Mouse (Mus musculus) fibroblast of lung, adult 2 months (primary cell): ENCODE measurements around the gene Nfu1.
A peak's percentile ranks its signal among the peaks of the same experiment; 100 is the strongest.
"Not testable (repeated sequence)": the region's sequence is repeated elsewhere in the genome, so short reads cannot be mapped to it uniquely, and the experiment has no call there.

ENCODE experiments used
- DNase-seq: peaks from one replicate; pipeline ENCODE4 v3.0.0-alpha.2; 2011; ENCODE audit warnings: low read depth

Nfu1 gene

DNA sequence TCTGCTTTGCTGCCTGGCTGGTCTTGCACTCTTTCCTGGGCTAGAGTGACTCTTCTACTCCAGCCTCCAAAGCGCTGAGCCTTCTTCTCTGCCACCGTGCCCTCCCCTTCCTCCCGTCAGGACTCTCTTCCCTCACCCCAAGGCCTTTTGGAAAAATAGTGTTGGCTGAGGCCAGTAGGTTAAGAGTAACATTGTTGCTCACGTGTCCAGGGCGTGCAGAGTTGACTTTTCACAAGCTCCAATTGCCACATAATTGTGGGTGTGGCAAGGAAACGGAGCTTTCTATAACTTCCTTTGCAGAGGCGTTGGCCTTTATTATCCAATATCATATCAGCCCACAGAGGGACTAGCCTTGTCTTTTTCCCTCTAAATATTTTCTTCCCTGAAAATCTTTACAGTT is 17.9 kb downstream of the Nfu1 start:
- DNase-seq = no peak

DNA sequence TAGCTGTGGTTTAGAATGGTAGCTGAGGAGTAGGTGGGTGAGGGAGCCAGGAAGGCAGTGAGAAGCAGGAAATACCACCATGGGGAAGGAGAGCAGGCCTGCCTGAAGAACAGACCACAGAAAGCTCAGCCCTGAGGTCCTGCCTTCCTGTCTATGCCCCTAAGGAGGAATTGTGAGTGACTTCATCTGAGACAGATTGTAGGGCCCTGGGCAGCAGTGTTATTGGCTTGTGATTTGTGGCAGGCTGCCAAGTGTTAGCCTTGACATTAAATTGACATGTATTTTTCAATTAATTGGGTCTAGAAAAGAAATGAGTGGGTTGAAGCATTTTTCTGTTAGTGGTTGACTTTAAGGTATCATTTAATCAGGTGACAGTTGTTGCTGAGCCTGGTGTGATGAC is 19.8 kb downstream of the Nfu1 start:
- DNase-seq = no peak

DNA sequence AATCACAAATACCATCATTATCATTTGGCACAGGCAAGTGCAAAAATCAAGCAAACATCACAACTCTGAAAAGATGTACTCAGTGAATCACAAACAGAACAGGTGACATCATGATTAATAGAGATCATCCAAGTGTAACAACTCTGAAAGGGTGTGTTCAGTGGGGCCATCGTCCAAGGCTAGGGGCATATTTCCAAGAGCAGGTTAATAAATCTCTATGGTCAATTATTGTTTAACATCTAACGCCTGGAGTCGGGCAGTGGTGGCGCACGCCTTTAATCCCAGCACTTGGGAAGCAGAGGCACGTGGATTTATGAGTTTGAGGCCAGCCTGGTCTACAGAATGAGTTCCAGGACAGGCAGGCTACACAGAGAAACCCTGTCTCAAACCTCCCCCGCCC is 22.3 kb downstream of the Nfu1 start:
- DNase-seq = not testable (repeated sequence)

DNA sequence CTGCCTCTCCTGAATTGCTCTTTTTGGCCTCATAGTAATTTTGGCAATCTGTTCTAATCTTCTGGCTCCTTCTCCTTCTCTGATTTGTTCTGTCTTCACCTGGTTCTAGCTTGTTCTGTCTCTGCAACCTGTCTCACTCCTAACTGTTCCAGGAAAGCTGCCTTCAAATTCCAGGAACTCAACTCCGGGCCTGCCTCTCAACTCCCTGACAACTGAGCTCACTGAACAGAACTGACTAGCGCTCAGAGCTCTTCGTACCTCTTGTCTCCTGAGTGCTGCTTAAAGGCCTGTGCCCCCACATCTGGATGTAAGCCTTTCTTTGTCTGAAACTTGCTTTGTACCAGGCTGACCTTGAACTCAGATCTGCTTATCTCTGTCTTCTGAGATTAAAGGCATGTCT is 23.4 kb downstream of the Nfu1 start:
- DNase-seq = no peak

DNA sequence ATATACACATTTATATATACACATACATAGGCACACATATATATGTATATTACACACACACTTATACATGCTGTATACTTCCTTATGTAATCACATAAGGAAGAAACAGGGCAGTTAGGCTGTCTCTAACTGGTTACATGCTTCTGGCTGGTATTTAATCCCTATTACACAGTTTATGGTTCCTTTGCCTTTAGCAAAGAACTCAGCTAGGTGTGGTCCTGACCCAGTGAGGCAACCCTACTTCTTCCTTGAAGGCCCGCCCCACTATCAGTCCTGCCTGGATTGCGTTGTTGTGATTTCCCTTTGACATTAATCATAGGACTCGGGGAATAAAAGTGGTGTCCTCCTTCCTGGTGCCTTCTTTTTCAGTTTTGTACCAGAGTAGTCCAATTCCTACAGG is 25.4 kb downstream of the Nfu1 start:
- DNase-seq = no peak

DNA sequence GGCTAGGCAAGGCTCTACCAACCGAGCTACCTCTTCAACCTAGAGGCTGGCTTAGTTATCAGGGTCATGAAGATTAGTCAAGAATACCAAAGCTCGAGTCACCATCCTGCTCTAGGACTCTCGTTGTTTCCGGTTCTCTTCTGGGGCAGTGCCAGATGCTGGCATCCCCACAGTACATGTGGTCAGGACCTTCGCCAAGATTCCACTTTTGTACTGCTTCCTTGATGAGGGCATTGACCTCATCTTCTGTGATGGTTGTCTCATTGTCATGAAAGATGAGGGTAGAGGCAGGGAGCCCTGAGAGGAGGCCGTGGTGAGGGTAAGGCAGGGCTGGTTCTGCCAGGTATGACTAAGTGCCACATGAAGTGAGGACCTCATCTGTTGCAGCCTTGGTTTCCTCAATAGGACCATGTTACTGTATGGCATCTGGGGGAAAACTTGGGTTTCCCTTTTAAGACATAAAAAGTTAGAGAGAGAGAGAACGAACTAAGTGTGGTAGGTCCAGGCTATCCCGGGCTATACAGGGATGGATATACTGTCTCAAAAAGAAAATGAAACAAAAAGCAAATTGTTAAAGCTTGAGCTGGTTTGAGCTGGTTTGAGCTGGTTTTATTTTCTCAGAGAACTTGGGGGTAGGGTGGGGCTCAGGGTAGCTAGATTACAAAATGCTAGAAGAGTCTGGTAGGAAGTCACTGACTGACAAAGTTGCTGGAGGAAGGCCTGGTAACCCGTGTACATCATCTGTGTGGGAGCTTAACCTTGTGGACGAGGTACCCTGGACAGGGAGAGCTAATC is 29.0 kb downstream of the Nfu1 start:
- no peak for DNase-seq

DNA sequence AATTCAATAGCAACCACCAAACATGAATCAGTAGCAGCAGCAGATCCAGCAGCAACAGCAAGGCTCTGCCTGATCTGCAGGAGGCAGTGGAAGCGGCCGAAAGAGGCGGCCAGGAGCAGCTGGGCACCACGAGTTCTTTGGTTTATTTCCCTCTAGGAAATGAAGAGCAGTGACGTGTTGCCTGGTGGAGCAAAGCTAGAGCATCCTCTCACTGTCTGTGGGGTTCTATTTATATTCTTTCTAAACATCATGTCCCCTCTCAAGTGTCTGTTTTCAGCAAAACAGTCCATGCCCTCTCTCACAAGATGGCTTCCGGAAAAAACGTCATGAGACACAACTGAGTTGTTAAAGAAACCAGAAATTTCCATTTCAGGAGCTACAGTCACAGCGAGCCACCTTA is 30.1 kb downstream of the Nfu1 start:
- DNase-seq = no peak

DNA sequence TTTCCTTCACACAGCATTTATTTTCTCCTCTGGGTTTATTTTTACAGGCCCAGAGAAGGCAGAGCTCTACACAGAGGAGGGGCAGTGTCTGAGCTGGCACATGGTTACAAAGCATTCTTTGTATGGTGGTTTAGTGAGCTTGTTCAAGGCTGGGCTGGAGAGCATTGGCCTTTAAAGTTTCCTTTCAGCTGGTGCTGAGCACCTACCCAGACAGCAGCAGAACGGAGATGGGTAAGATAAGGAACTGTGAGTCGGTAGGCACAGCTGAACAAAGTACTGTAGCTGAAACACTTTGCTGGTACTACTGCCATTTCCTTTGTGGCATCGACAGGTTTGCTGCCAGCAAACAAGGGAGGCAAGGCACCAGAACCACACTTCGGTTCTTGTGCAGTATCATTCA is 31.9 kb downstream of the Nfu1 start:
- peak; percentile 65 for DNase-seq

DNA sequence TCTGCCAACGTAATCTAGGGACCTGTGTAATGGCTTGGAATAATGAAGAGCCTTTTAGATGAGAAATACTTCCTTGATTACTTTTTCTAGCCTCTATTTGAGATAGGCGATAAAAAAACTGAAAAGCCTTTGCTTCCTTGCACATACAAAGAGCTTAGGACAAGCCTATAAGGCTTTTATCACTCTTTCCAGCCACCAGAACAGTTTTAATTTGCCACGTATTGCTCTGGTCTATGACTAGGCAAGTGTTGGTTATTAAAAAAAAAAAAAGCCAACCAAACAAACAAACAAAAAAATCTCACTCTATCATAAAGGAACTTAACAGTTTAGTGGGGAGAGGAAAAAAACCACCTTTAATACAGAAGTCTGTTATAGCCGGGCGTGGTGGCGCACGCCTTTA is 32.4 kb downstream of the Nfu1 start:
- no peak for DNase-seq

DNA sequence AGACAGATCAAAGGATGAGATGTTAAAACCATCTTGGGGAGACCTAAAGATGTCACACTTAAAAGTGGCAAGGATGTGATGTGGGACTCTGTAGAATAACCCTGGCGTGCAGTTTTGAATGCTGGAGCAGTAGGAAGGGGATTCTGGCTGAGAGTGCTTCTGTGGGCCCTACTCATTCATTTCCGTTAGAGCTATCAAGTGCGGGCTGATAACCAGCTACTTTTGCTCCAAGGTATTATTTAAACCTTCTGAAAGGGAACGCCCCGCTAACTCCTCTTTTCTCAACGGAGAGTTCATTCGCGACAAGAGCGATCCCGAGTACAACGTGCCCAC is 32.9 kb downstream of the Nfu1 start:
- DNase-seq = no peak

DNA sequence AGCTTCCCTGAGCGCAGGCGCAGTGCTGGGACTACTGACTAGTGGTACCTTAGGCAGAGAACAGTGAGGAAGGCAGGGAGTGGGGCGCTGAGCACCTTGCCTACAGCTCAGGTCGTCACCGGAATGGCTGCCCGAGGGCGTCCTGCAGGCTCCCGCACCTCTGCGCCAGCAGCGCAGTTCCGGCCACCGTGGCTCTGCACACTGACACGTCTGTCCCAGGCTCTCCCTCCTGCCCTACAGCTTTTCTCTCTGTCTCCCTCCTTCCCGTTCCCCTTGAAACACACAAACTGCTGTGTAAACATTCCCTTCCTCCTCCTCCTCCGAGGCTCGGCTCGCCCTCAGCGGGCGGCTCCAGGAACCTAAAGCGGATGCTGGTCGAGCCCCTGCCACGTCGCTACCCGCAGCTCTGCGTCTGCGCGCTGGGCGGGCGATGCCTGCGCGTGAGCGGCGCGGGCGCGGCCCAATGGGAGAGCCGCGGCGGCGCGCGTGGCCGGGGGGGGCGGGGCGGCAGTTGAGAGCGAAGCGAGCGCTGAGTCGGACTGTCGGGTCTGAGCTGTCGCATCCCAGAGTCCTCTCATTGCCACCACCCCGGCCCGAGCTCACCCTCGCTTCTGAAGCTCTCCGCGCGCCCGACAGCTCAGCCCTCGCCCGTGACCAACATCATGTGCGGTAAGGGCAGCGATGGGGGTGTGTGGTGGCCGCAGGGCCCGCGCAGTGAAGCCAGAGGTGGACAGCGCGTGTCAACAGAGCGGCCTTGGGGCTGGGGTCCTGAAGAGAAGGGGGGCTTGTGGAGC is 33.5 kb downstream of the Nfu1 start, which contains the start of gene Gfpt1:
Gene Gfpt1, plus strand, starts transcription at position 510 of the 794 bp plus-strand sequence.
- DNase-seq = peak; percentile 87

DNA sequence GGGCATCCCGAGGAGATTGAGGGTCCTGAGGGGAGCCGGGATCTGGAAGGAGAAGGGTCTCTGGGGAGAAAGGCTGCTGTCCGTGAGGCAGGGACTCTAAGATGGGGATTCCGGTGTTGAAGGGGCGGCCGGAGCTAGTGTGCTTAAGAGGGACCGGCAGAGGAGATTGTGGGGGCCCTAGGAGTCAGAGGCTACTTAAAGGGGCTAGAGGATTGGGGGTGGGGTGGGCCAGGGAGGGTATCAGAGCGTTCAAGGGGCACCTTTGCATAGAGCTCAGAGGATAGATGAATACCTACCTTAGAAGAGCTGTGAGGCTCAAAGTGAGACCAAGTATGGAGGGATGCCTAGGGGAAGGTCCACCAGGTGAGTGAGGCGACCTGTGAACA is 34.1 kb downstream of the Nfu1 start:
- no peak for DNase-seq

DNA sequence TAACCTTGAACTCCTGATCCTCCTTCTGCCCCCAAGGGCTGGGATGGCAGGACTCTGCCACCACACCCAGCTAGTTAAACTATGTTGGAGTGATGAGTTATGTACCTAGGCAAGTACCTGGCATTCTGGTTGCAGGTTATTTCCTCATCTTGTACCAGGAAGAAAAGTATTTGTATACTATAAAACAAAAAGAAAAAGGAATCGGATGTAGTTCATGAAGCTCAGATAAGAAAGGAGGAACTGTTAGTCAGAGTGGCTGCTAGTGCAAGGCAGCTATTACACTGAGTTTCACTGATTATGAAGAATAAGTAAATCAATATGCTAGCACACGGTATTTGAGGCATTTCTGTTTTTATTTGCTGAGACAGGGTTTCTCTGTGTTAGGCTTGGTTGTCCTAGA is 35.9 kb downstream of the Nfu1 start:
- no peak for DNase-seq

DNA sequence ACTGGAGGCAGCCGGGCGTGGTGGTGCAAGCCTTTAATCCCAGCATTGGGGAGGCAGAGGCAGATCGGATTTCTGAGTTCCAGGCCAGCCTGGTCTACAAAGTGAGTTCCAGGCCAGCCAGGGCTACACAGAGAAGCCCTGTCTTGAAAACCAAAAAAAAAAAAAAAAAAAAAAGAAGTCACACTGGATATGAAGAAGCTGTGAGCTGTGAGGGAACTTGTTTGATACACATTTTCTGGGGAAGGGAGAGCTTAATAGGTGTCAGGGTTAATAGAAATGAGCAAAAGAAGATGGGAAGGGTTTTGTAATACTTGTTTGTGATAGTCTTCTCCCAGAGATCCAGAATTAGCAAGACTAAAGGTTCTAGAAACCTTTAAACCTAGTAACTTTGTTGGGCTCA is 36.5 kb downstream of the Nfu1 start:
- no peak for DNase-seq

DNA sequence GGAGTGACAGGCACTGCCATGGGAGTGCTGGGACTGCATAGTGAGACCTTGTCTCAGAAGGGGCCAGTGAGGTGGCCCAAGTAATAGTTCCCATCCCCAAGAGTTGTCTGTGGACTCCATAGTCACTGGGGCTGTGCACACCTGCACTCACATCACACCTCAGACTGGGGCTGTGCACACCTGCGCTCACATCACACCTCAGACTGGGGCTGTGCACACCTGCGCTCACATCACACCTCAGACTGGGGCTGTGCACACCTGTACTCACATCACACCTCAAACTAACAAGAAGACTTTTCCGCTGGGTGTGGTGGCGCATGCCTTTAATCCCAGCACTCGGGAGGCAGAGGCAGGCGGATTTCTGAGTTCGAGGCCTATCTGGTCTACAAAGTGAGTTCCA is 39.7 kb downstream of the Nfu1 start:
- not testable (repeated sequence) for DNase-seq

DNA sequence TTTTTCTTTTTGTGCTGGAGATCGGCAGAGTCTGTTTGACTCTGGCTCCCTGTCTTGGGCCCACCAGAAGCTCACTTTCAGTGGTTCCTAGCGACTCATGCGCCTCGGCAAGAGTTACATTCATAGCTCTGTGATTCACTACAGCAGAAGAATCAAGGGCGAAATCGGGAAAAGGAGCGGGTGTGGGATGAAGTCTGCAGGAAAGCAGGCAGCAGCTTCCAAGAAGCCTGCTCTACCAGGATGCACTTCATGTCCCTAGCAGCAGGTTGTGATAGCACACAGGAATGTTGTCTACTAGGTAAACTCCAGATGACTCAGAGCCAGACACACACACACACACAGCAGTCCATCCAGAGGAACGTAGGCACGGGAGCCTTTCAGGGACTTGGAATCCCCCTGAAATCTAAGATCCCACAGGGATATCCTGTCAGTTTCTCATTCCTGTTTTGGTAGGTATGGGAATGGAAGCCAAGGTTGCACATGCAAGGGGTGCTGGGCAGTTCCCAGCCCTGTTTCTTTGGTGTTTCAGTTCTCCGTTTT is 42.9 kb downstream of the Nfu1 start:
- DNase-seq = no peak

DNA sequence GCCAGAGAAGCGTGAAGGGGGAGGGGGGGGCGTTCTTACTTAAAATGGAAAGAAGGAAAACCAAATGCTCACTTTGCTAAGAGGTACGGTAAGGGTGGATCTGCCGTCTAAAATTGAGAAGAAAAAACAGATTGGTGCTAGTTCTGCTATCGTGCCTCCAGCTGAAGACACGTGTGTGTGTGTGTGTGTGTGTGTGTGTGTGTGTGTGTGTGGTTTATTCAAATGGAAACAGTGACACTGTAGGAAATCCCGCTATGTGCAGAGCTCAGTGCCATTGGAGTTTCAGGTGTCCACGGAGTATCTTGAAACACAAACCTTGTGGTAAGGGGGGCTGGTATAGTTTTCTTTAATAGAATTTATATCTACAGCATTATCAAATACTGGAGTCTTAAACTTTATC is 45.2 kb downstream of the Nfu1 start:
- no peak for DNase-seq

DNA sequence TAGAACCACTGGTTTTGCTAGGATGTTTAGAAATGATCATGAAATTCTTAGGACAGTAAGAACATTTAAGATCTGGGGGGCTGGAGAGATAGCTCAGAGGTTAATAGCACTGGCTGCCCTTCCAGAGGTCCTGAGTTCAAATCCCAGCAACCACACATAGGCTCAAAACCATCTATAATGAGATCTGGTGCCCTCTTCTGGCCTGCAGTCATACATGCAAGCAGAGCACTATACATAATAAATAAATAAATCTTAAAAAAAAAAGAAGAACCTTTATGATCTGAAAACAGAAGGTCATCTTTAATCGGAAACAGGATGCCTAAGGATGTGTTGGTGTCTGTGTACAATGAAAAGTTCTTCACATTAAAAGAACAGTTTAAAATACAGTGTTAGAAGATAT is 50.7 kb downstream of the Nfu1 start:
- no peak for DNase-seq

DNA sequence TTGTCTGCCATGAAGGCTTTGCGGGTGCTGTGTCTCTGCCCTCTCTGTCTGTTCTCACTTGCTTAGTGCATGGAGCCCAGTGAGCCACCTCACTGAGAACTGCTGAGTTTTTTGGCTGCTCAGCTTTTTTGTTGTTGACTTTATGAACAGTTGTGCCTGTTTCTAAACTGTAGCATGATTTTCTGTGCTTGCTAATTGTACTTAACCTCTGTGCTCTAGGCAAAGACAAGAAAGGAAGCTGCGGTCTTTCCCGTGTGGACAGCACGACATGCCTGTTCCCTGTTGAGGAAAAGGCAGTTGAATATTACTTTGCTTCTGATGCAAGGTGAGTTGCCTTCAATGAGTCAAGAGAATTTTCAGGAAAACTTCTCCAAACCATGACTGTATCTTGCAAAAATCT is 54.5 kb downstream of the Nfu1 start:
- DNase-seq = no peak

DNA sequence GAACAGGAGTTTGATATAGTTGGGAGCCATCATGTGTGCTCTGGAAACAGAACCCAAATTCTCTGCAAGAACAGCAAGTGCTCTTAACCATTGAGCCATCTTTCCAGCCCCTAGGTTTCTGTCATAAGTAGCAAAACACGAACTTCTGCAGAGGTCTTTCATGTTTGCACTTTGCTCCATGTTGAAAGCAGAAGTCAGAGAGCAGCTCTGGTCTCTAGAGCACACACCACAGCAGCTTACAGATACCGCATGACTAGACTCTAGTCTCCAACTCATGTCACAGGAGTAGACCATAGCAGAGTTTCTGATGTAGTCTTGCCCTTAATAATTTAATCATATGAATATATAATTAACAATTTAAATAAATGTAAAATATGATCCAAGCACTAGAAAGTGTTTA is 59.2 kb downstream of the Nfu1 start:
- no peak for DNase-seq

DNA sequence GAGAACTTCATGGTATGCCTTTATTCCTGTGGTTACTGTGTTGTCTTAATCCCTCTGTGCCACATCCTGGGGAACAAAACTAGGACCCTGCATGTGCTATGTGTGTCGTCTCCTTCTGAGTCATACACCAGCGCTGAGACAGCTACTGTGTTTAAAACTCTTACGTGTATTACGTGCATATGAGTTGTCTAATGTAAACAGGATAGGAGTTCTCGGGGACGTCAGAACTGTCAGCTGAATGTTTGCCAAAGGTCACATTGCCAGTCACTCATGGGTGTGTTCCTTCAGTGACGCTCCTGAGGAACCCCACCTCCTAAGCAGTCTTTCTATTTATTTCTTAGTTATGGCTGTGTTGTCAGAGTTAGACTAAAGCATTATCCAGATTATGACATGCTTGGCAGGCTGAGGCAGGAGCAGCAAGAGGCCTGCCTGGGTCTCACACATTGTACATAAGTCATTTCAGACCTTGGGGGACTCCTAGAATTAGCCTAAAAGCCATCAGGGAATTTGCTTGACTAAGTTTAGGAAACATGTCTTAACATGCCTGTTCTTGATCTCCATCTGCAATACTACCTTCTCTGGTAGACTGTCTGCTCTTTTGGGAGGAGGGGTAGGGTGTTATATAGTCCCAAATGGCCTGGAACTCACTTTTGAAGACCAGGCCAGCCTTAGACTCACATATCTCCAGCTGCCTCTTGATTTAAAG is 60.3 kb downstream of the Nfu1 start:
- no peak for DNase-seq

DNA sequence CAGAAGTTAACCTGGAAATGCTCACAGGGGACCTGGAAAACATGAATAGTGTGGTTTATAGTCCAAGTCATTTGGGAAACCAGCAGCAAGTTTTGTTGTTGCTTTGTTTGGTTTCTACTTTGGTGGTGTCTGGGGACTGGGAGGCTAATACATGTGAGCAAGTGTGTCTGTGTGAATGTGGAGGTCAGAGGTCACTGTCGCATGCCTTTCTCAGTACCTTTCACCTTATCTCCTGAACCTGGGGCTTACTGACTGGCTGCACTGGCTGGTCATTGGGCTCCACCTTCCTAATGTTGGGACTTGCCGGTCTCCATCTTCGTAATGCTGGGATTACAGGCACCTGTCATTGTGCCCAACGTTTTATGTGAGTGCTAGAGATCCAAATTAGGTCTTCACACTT is 61.6 kb downstream of the Nfu1 start:
- DNase-seq = no peak

DNA sequence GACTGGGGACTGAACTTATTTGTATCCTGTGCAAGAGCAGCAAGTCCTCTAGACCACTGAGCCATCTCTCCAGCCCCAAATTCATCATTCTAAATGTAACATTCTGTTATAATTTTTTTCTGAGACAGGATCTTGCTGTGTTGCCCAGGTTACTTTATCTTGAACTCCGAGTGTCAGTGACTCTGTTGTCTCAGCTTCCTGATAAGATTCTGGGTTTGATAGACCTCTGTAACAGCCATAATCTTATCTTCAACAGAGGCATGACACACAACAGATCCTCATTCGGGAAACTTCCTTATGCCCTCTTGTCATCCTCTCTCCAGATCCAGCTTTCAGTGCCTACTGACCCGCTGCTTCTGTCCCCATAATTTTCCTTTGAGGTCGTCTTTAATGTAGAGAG is 63.7 kb downstream of the Nfu1 start:
- no peak for DNase-seq
